Mouse (Mus musculus): Measurements from ENCODE around the gene Ikzf4. TPM values are rescaled to one million over a fixed set of nuclear protein-coding genes. Genes with fewer than 3 reads are reported as not detected.
"Not testable (repeated sequence)": the region's sequence is repeated elsewhere in the genome, so short reads cannot be mapped to it uniquely, and the experiment has no call there.

The Ikzf4 gene
- polyA plus RNA-seq, 1 experiment from 2014 or later = 5.5 TPM

GRCm38 (mm10) chr10:128621986-128622520, 23.7 kb downstream of the Ikzf4 start:
- Histone ChIP-seq H3K4me2 (replicated peaks) (no peak overlapping the region), H3K27me3 (no peaks in the 10 kb centered on the region), H3K9ac (no peak overlapping the region), H3K4me3 (no peak overlapping the region), H3K4me1 (peaks cover 6% of the 10 kb centered on the region; the same call in 1 of the 2 replicates), H3K36me3 (peaks cover 25% of the 10 kb centered on the region), H3K9me3 (no peaks in the 10 kb centered on the region), H3K27ac (no peak overlapping the region)
- 74% methylated on average over 3 of the region's 3 CpGs for WGBS
- ATAC-seq (ENCODE audit: insufficient number of reproducible peaks, insufficient read depth, low FRiP score, low TSS enrichment) = no peak

- peaks cover 22% of the 10 kb centered on the region for H3K36me3 ChIP-seq
- H3K4me1 ChIP-seq = peaks cover 3% of the 10 kb centered on the region; the same call in 1 of the 2 replicates
- H3K4me2 ChIP-seq (replicated peaks) = no peak overlapping the region
- no peak overlapping the region for H3K27ac ChIP-seq
- H3K4me3 ChIP-seq = no peak overlapping the region
- H3K27me3 ChIP-seq = no peaks in the 10 kb centered on the region
- ATAC-seq (ENCODE audit: insufficient number of reproducible peaks, insufficient read depth, low FRiP score, low TSS enrichment) = no peak
- no peak overlapping the region for H3K9ac ChIP-seq
- H3K9me3 ChIP-seq = no peaks in the 10 kb centered on the region
Measured at GRCm38 (mm10) chr10:128620241-128620640, 25.6 kb downstream of the Ikzf4 start.

- H3K4me1 ChIP-seq; H3K27me3 ChIP-seq; H3K9me3 ChIP-seq; H3K4me3 ChIP-seq; ATAC-seq (ENCODE audit: insufficient number of reproducible peaks, insufficient read depth, low FRiP score, low TSS enrichment); H3K4me2 ChIP-seq (replicated peaks); H3K27ac ChIP-seq; H3K9ac ChIP-seq: not testable (repeated sequence)
- peaks cover 11% of the 10 kb centered on the region for H3K36me3 ChIP-seq
- 90% methylated on average over 5 of the region's 5 CpGs for WGBS
Measured at GRCm38 (mm10) chr10:128619148-128619547, 26.6 kb downstream of the Ikzf4 start.

DNA sequence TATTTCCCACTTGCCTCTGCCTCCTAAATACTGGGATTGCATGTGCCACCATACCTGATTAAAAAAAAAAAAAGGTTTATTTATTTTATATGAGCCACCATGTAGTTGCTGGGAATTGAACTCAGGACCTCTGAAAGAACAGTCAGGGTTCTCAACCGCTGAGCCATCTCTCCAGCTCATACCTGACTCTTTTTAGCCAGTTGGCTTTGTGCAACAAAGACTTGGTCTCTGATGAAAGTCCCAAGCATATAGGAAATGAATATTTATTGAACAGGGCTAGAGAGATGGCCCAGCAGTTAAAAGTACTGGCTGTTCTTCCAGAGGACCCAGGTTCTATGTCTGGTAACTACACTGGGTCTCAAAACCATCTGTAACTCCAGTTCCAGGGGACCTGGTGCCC, 27.2 kb downstream of the Ikzf4 start:
- H3K4me3 ChIP-seq = no peak overlapping the region

DNA sequence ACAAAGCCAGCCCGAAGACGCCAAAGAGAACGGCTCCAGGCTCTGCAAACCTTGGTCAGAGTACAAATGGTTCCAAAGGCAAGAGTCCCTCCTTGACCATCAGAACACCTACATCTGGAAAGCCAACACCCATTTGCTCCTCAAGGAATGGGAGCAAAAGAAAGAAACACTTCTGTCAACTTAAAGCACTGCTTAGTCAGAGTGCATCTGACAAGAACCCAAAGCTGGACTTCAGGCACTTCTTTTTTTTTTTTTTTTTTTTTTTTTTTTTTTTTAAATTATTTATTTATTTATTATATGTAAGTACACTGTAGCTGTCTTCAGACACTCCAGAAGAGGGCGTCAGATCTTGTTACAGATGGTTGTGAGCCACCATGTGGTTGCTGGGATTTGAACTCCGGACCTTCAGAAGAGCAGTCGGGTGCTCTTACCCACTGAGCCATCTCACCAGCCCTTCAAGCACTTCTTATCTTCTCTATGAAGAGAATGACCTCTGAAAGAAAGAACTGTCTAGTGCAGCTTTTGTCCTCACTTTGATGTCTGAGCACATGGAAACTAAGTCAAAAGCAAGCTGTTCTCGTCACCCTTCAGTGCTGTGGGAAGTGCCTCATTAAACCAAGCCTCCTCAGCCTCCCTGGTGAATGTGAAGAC, 29.9 kb downstream of the Ikzf4 start:
- not testable (repeated sequence) for H3K27me3 ChIP-seq; ATAC-seq (ENCODE audit: insufficient number of reproducible peaks, insufficient read depth, low FRiP score, low TSS enrichment)
- 89% methylated on average over 6 of the region's 7 CpGs for WGBS

More for the DNA sequence above, 27.2 kb downstream of the Ikzf4 start:
- WGBS = 71% methylated on average over 1 of the region's 1 CpGs
- H3K27me3 ChIP-seq = no peaks in the 10 kb centered on the region
- no peak overlapping the region for H3K9ac ChIP-seq
- H3K27ac ChIP-seq = no peak overlapping the region
- H3K4me1 ChIP-seq = no peaks in the 10 kb centered on the region
- peaks cover 5% of the 10 kb centered on the region for H3K36me3 ChIP-seq
- H3K4me2 ChIP-seq (replicated peaks) = no peak overlapping the region
- no peaks in the 10 kb centered on the region for H3K9me3 ChIP-seq
- ATAC-seq (ENCODE audit: insufficient number of reproducible peaks, insufficient read depth, low FRiP score, low TSS enrichment) = no peak

DNA sequence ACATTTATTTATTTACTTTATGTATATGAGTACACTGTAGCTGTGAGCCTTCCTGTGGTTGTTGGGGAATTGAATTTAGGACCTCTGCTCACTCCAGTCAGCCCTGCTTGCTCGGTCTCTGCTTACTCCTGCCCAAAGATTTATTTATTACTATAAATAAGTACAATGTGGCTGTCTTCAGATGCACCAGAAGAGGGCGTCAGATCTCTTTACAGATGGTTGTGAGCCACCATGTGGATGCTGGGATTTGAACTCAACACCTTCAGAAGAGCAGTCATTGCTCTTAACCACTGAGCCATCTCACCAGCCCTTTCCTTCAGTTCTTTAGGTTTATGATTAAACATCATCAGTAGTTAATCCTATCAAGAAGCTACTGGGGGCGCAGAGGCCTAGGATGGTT, 30.9 kb downstream of the Ikzf4 start:
- 58% methylated on average over 3 of the region's 3 CpGs for WGBS
- Histone ChIP-seq H3K27me3 (no peaks in the 10 kb centered on the region; the same call in 1 of the 2 replicates), H3K9me3 (no peaks in the 10 kb centered on the region), H3K4me1 (peaks cover 2% of the 10 kb centered on the region; the same call in 1 of the 2 replicates), H3K4me3 (no peak overlapping the region), H3K9ac (no peak overlapping the region), H3K36me3 (no peaks in the 10 kb centered on the region), H3K4me2 (replicated peaks) (no peak overlapping the region), H3K27ac (no peak overlapping the region)
- ATAC-seq (ENCODE audit: insufficient number of reproducible peaks, insufficient read depth, low FRiP score, low TSS enrichment) = no peak

More for the DNA sequence above, 29.9 kb downstream of the Ikzf4 start:
- H3K36me3 ChIP-seq; H3K4me1 ChIP-seq; H3K4me2 ChIP-seq (replicated peaks); H3K9ac ChIP-seq; H3K4me3 ChIP-seq; H3K9me3 ChIP-seq; H3K27ac ChIP-seq: not testable (repeated sequence)

DNA sequence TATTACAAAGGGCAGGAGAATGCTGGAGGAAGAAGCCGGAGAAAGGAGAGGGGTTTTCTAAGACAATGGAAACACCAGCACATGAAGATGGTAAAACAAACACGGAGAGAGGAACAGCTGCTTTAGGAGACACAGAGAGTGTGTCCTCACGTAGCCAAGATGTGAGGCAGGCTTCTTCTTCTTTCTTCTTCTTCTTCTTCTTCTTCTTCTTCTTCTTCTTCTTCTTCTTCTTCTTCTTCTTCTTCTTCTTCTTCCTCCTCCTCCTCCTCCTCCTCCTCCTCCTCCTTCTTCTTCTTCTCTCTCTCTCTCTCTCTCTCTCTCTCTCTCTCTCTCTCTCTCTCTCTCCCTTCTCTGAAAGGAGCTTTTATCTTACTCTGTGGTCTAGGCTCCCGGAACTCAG, 32.0 kb downstream of the Ikzf4 start:
- not testable (repeated sequence) for ATAC-seq (ENCODE audit: insufficient number of reproducible peaks, insufficient read depth, low FRiP score, low TSS enrichment); H3K9me3 ChIP-seq; H3K27ac ChIP-seq; H3K4me3 ChIP-seq; H3K4me1 ChIP-seq; H3K4me2 ChIP-seq (replicated peaks); H3K36me3 ChIP-seq; H3K9ac ChIP-seq; H3K27me3 ChIP-seq
- WGBS = 67% methylated on average over 4 of the region's 4 CpGs

DNA sequence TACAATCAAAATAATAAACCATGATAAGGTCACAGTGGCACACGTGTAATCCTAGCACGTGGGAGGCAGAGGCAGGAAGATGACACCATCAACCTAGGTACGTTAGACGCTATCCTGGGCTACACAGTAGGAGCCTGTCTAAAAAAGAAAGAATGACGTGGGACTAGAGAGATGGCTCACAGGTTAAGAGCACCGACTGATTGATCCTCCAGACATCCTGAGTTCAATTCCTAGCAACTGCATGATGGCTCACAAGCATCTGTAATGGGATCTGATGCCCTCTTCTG, 32.7 kb downstream of the Ikzf4 start:
- no peak for ATAC-seq (ENCODE audit: insufficient number of reproducible peaks, insufficient read depth, low FRiP score, low TSS enrichment)
- Histone ChIP-seq H3K4me2 (replicated peaks) (no peak overlapping the region), H3K9ac (no peak overlapping the region), H3K27ac (no peak overlapping the region), H3K9me3 (no peaks in the 10 kb centered on the region), H3K4me3 (no peak overlapping the region), H3K4me1 (peaks cover 2% of the 10 kb centered on the region; the same call in 1 of the 2 replicates), H3K27me3 (no peaks in the 10 kb centered on the region; the same call in 1 of the 2 replicates), H3K36me3 (no peaks in the 10 kb centered on the region)
- 37% methylated on average over 6 of the region's 6 CpGs for WGBS

DNA sequence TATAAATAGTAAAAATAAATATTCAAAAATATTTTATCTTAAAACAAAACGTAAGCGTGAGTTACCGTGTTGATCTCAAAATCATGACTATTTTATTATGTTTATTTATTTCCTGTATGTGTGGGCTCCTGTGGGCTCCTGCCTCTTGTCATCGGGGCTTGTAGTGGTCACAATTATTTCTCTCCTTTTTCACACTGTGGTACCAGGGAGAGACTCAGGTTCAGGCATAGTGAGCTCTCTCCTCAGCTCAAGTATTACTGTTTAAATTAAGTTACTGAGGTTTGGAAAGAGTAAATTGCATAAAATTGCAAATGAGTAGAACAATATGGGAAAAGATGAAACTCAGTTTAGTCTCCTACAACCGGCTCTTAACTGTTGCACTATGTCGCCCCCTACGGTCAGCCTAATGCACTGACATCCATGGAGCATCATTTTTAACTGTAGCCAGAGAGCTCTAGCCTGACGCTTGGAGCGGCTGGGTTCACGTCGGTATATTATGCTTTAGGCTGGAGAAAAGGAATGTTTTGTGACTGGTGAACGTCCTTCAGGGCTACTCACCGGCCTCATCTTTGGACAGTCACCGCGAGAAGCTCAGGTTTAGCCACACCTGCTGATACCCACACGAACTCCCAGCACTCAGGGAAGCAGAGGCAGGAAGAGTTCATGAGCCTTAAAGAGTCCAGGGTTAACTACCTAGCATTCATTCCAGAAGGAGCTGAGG, 33.2 kb downstream of the Ikzf4 start:
- H3K9ac ChIP-seq = no peak overlapping the region
- H3K27ac ChIP-seq = no peak overlapping the region
- ATAC-seq (ENCODE audit: insufficient number of reproducible peaks, insufficient read depth, low FRiP score, low TSS enrichment) = no peak
- no peak overlapping the region for H3K4me3 ChIP-seq
- no peaks in the 10 kb centered on the region for H3K9me3 ChIP-seq
- peaks cover 2% of the 10 kb centered on the region; the same call in 1 of the 2 replicates for H3K4me1 ChIP-seq
- 0 out of 2 replicates have a peak overlapping the region, but pooled peaks have one; percentile 25 for H3K4me2 ChIP-seq (replicated peaks)
- no peaks in the 10 kb centered on the region; the same call in 1 of the 2 replicates for H3K27me3 ChIP-seq
- WGBS = 17% methylated on average over 16 of the region's 16 CpGs
- H3K36me3 ChIP-seq = no peaks in the 10 kb centered on the region

- Histone ChIP-seq H3K27ac (no peak overlapping the region), H3K4me1 (no peaks in the 10 kb centered on the region), H3K9ac (no peak overlapping the region), H3K9me3 (no peaks in the 10 kb centered on the region), H3K27me3 (no peaks in the 10 kb centered on the region), H3K4me3 (no peak overlapping the region), H3K36me3 (no peaks in the 10 kb centered on the region), H3K4me2 (replicated peaks) (no peak overlapping the region)
- WGBS = 31% methylated on average over 2 of the region's 2 CpGs
- ATAC-seq (ENCODE audit: insufficient number of reproducible peaks, insufficient read depth, low FRiP score, low TSS enrichment) = no peak
Measured at GRCm38 (mm10) chr10:128606483-128606882, 39.3 kb downstream of the Ikzf4 start.

DNA sequence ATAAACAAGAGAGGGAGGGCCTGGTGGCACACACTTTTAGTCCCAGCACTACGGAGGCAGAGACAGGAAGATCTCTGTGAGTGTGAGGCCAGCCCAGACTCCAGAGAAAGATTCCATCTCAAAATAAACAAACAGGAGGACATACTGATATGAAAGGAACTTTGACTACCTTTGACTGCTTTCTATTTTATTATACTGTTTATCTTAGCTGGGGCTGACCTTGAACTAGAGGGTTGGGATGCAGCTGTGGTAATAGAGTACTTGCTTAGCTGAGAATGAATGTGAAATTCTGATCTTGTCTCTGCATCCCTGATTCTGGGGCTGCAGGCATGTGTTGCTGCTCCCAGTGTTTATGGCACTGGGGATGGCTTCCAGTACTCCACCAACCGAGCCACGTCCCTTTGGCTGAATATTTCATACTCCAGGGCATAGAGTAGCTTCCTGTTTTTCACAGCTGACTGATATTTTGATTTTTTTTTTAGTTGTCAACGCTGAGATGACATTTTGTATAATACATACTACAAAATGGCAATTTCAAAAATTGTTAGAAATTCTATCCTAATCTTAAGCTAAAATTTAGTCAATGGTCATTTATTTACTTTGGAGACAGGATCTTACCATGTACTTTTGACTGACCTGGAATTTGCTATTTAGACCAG, 43.2 kb downstream of the Ikzf4 start:
- H3K27ac ChIP-seq = no peak overlapping the region
- H3K9ac ChIP-seq = no peak overlapping the region
- no peaks in the 10 kb centered on the region for H3K27me3 ChIP-seq
- H3K36me3 ChIP-seq = no peaks in the 10 kb centered on the region
- no peaks in the 10 kb centered on the region for H3K9me3 ChIP-seq
- ATAC-seq (ENCODE audit: insufficient number of reproducible peaks, insufficient read depth, low FRiP score, low TSS enrichment) = no peak
- no peaks in the 10 kb centered on the region for H3K4me1 ChIP-seq
- no peak overlapping the region for H3K4me3 ChIP-seq
- WGBS = 79% methylated on average over 4 of the region's 4 CpGs
- no peak overlapping the region for H3K4me2 ChIP-seq (replicated peaks)

GRCm38 (mm10) chr10:128601499-128601898, 44.3 kb downstream of the Ikzf4 start:
- no peaks in the 10 kb centered on the region for H3K9me3 ChIP-seq
- H3K27ac ChIP-seq = no peak overlapping the region
- no peaks in the 10 kb centered on the region for H3K36me3 ChIP-seq
- 82% methylated on average over 1 of the region's 1 CpGs for WGBS
- no peak overlapping the region for H3K4me3 ChIP-seq
- H3K27me3 ChIP-seq = no peaks in the 10 kb centered on the region
- ATAC-seq (ENCODE audit: insufficient number of reproducible peaks, insufficient read depth, low FRiP score, low TSS enrichment) = no peak
- H3K9ac ChIP-seq = no peak overlapping the region
- H3K4me2 ChIP-seq (replicated peaks) = no peak overlapping the region
- H3K4me1 ChIP-seq = no peaks in the 10 kb centered on the region
